Mouse (Mus musculus) regulatory T cell (primary cell): ENCODE measurements around the gene Ly6g6f.
"Not testable (repeated sequence)": the region's sequence is repeated elsewhere in the genome, so short reads cannot be mapped to it uniquely, and the experiment has no call there.

Source experiments
- in situ Hi-C: fragments of 300-600 bp; cut with MboI, MseI; formaldehyde crosslinking; loops from one replicate; pipeline ENCODE4 v1.15.1; 2025; ENCODE audit warnings: high pct_unique_total_duplicates

Gene Ly6g6f

GRCm38 (mm10) chr17:35055691-35056495, 29.5 kb downstream of the Ly6g6f start:
- in situ Hi-C loops = no loop called here

- in situ Hi-C loops = loop anchor here (5.0 kb wide), 1 partner anchor 70 kb away; the partner anchor contains the start of genes Csnk2b and Gpank1
These were observed 33.1 kb downstream of the Ly6g6f start for GRCm38 (mm10) chr17:35052271-35052798.

- in situ Hi-C loops = loop anchor here (5.0 kb wide), 1 partner anchor 71 kb away; the partner anchor contains the start of genes Csnk2b and Gpank1
These were observed 34.0 kb downstream of the Ly6g6f start for GRCm38 (mm10) chr17:35051156-35052086.

- in situ Hi-C loops = loop anchor here (5.0 kb wide), 1 partner anchor 72 kb away; the partner anchor contains the start of genes Csnk2b and Gpank1
These were observed 35.2 kb downstream of the Ly6g6f start for GRCm38 (mm10) chr17:35050126-35050750.

- in situ Hi-C loops = loop anchor here (5.0 to 10.0 kb wide), 2 partner anchors 73 to 185 kb away; partner anchors contain the start of genes Atp6v1g2, Csnk2b, Gpank1 and Nfkbil1
These were observed 35.8 kb downstream of the Ly6g6f start, which contains the start of gene Clic1 for GRCm38 (mm10) chr17:35049561-35050016. Gene Clic1 (plus strand): TSS chr17:35049966.

- in situ Hi-C loops = loop anchor here (10.0 kb wide), 1 partner anchor 186 kb away; the partner anchor contains the start of genes Atp6v1g2 and Nfkbil1
These were observed 36.4 kb downstream of the Ly6g6f start for GRCm38 (mm10) chr17:35048932-35049440.

GRCm38 (mm10) chr17:35048149-35048931, 37.1 kb downstream of the Ly6g6f start:
- in situ Hi-C loops = loop anchor here (10.0 kb wide), 1 partner anchor 186 kb away; the partner anchor contains the start of genes Atp6v1g2 and Nfkbil1

- in situ Hi-C loops = loop anchor here (10.0 kb wide), 1 partner anchor 187 kb away; the partner anchor contains the start of genes Atp6v1g2 and Nfkbil1
These were observed 37.7 kb downstream of the Ly6g6f start for GRCm38 (mm10) chr17:35047688-35048087.

GRCm38 (mm10) chr17:35046681-35047455, 38.5 kb downstream of the Ly6g6f start, which contains the start of gene Msh5:
Gene Msh5 (minus strand): TSS chr17:35046745.
- in situ Hi-C loops = loop anchor here (10.0 kb wide), 1 partner anchor 188 kb away; the partner anchor contains the start of genes Atp6v1g2 and Nfkbil1

GRCm38 (mm10) chr17:35045807-35046680, 39.4 kb downstream of the Ly6g6f start:
- in situ Hi-C loops = loop anchor here (10.0 kb wide), 1 partner anchor 189 kb away; the partner anchor contains the start of genes Atp6v1g2 and Nfkbil1

GRCm38 (mm10) chr17:35044904-35045806, 40.3 kb downstream of the Ly6g6f start:
- in situ Hi-C loops = loop anchor here (10.0 kb wide), 1 partner anchor 190 kb away; the partner anchor contains the start of genes Atp6v1g2 and Nfkbil1

- in situ Hi-C loops = loop anchor here (10.0 kb wide), 1 partner anchor 191 kb away; the partner anchor contains the start of genes Atp6v1g2 and Nfkbil1
These were observed 41.6 kb downstream of the Ly6g6f start for GRCm38 (mm10) chr17:35043794-35044193.

GRCm38 (mm10) chr17:35039121-35039873, 46.1 kb downstream of the Ly6g6f start:
- in situ Hi-C loops = no loop called here

GRCm38 (mm10) chr17:35034896-35035295, 50.5 kb downstream of the Ly6g6f start:
- in situ Hi-C loops = no loop called here

- in situ Hi-C loops = not testable (repeated sequence)
These were observed 51.7 kb downstream of the Ly6g6f start for GRCm38 (mm10) chr17:35033703-35034102.
